Mouse (Mus musculus): ENCODE data around the gene Flrt3. TPM values are rescaled to one million over a fixed set of nuclear protein-coding genes. Genes with fewer than 3 reads are reported as not detected.

Gene Flrt3
- total and polyA plus RNA-seq, 3 experiments: under 0.01 to 0.23 TPM; not detected in 1

GRCm38 (mm10) chr2:140703377-140703776 is 32.1 kb upstream of the Flrt3 start:
- ATAC-seq (ENCODE audit: extremely low read depth, insufficient number of reproducible peaks, low FRiP score, poor library complexity, severe bottlenecking) (no peak), DNase-seq (ENCODE audit: low spot score) (no peak)
- Histone ChIP-seq H3K27me3 (ENCODE audit: insufficient read depth, low read length) (no peaks in the 10 kb centered on the region), H3K4me3 (ENCODE audit: low read depth, low read length) (no peak overlapping the region), H3K9me3 (replicated peaks) (no peaks in the 10 kb centered on the region), H3K36me3 (replicated peaks) (no peaks in the 10 kb centered on the region), H3K4me1 (ENCODE audit: insufficient read depth, low read depth, low read length) (no peaks in the 10 kb centered on the region)
- TF ChIP-seq GATA2 (IDR thresholded peaks at IDR 0.05; ENCODE audit: borderline replicate concordance, low read depth, low read length): no peak
- TF ChIP-seq CTCF (IDR thresholded peaks at IDR 0.05; ENCODE audit: low read depth, low read length): no peak
- TF ChIP-seq TAL1 (conservative IDR thresholded peaks at IDR 0.05; ENCODE audit: low read depth, low read length): no peak

- Histone ChIP-seq H3K36me3 (replicated peaks) (no peaks in the 10 kb centered on the region), H3K4me1 (ENCODE audit: insufficient read depth, low read depth, low read length) (no peaks in the 10 kb centered on the region), H3K4me3 (ENCODE audit: low read depth, low read length) (no peak overlapping the region), H3K27me3 (ENCODE audit: insufficient read depth, low read length) (no peaks in the 10 kb centered on the region), H3K9me3 (replicated peaks) (0 out of 2 replicates have a peak, but pooled peaks cover 2% of the 10 kb centered on the region)
- no peak for TF ChIP-seq TAL1 (conservative IDR thresholded peaks at IDR 0.05; ENCODE audit: low read depth, low read length)
- no peak for TF ChIP-seq POLR2AphosphoS5 (IDR thresholded peaks at IDR 0.05; ENCODE audit: insufficient replicate concordance, low read depth, low read length)
- no peak for TF ChIP-seq CTCF (IDR thresholded peaks at IDR 0.05; ENCODE audit: low read depth, low read length)
- no peak for TF ChIP-seq GATA2 (IDR thresholded peaks at IDR 0.05; ENCODE audit: borderline replicate concordance, low read depth, low read length)
- no peak for TF ChIP-seq GATA1 (IDR thresholded peaks at IDR 0.05; ENCODE audit: borderline replicate concordance, low read length)
- DNase-seq (ENCODE audit: low spot score): no peak
- no peak for ATAC-seq (ENCODE audit: extremely low read depth, insufficient number of reproducible peaks, low FRiP score, poor library complexity, severe bottlenecking)
Observed at GRCm38 (mm10) chr2:140698585-140698984, 27.3 kb upstream of the Flrt3 start.

GRCm38 (mm10) chr2:140693845-140694244 is 22.6 kb upstream of the Flrt3 start:
- Histone ChIP-seq H3K9me3 (replicated peaks) (0 out of 2 replicates have a peak, but pooled peaks cover 2% of the 10 kb centered on the region), H3K27me3 (ENCODE audit: insufficient read depth, low read length) (no peaks in the 10 kb centered on the region), H3K36me3 (replicated peaks) (no peaks in the 10 kb centered on the region), H3K4me3 (ENCODE audit: low read depth, low read length) (no peak overlapping the region), H3K4me1 (ENCODE audit: insufficient read depth, low read depth, low read length) (no peaks in the 10 kb centered on the region)
- no peak for ATAC-seq (ENCODE audit: extremely low read depth, insufficient number of reproducible peaks, low FRiP score, poor library complexity, severe bottlenecking)
- no peak for TF ChIP-seq TAL1 (conservative IDR thresholded peaks at IDR 0.05; ENCODE audit: low read depth, low read length)
- TF ChIP-seq GATA1 (IDR thresholded peaks at IDR 0.05; ENCODE audit: borderline replicate concordance, low read length): no peak
- no peak for TF ChIP-seq GATA2 (IDR thresholded peaks at IDR 0.05; ENCODE audit: borderline replicate concordance, low read depth, low read length)
- no peak for TF ChIP-seq POLR2AphosphoS5 (IDR thresholded peaks at IDR 0.05; ENCODE audit: insufficient replicate concordance, low read depth, low read length)
- TF ChIP-seq CTCF (IDR thresholded peaks at IDR 0.05; ENCODE audit: low read depth, low read length): no peak
- DNase-seq (ENCODE audit: low spot score): no peak

GRCm38 (mm10) chr2:140692461-140692860 is 21.2 kb upstream of the Flrt3 start:
- TF ChIP-seq CTCF (IDR thresholded peaks at IDR 0.05; ENCODE audit: low read depth, low read length): no peak
- no peak for TF ChIP-seq TAL1 (conservative IDR thresholded peaks at IDR 0.05; ENCODE audit: low read depth, low read length)
- TF ChIP-seq POLR2AphosphoS5 (IDR thresholded peaks at IDR 0.05; ENCODE audit: insufficient replicate concordance, low read depth, low read length): no peak
- TF ChIP-seq GATA2 (IDR thresholded peaks at IDR 0.05; ENCODE audit: borderline replicate concordance, low read depth, low read length): no peak
- TF ChIP-seq GATA1 (IDR thresholded peaks at IDR 0.05; ENCODE audit: borderline replicate concordance, low read length): no peak
- DNase-seq (ENCODE audit: low spot score) (no peak), ATAC-seq (ENCODE audit: extremely low read depth, insufficient number of reproducible peaks, low FRiP score, poor library complexity, severe bottlenecking) (no peak)
- no peak overlapping the region for H3K4me3 ChIP-seq (ENCODE audit: low read depth, low read length)
- 0 out of 2 replicates have a peak, but pooled peaks cover 2% of the 10 kb centered on the region for H3K9me3 ChIP-seq (replicated peaks)
- H3K36me3 ChIP-seq (replicated peaks): no peaks in the 10 kb centered on the region
- no peaks in the 10 kb centered on the region for H3K27me3 ChIP-seq (ENCODE audit: insufficient read depth, low read length)
- no peaks in the 10 kb centered on the region for H3K4me1 ChIP-seq (ENCODE audit: insufficient read depth, low read depth, low read length)

GRCm38 (mm10) chr2:140691403-140691802 is 20.1 kb upstream of the Flrt3 start:
- Histone ChIP-seq H3K9me3 (replicated peaks) (peaks cover 2% of the 10 kb centered on the region; the same call in 1 of the 2 replicates), H3K4me1 (ENCODE audit: insufficient read depth, low read depth, low read length) (no peaks in the 10 kb centered on the region), H3K27me3 (ENCODE audit: insufficient read depth, low read length) (no peaks in the 10 kb centered on the region), H3K4me3 (ENCODE audit: low read depth, low read length) (no peak overlapping the region), H3K36me3 (replicated peaks) (no peaks in the 10 kb centered on the region)
- ATAC-seq (ENCODE audit: extremely low read depth, insufficient number of reproducible peaks, low FRiP score, poor library complexity, severe bottlenecking) (no peak), DNase-seq (ENCODE audit: low spot score) (no peak)
- no peak for TF ChIP-seq POLR2AphosphoS5 (IDR thresholded peaks at IDR 0.05; ENCODE audit: insufficient replicate concordance, low read depth, low read length)

- no peaks in the 10 kb centered on the region for H3K27me3 ChIP-seq (ENCODE audit: insufficient read depth, low read length)
- H3K4me1 ChIP-seq (ENCODE audit: insufficient read depth, low read depth, low read length): no peaks in the 10 kb centered on the region
- no peaks in the 10 kb centered on the region for H3K36me3 ChIP-seq (replicated peaks)
- peaks cover 2% of the 10 kb centered on the region; the same call in 1 of the 2 replicates for H3K9me3 ChIP-seq (replicated peaks)
- no peak overlapping the region for H3K4me3 ChIP-seq (ENCODE audit: low read depth, low read length)
- TF ChIP-seq GATA1 (IDR thresholded peaks at IDR 0.05; ENCODE audit: borderline replicate concordance, low read length): no peak
- ATAC-seq (ENCODE audit: extremely low read depth, insufficient number of reproducible peaks, low FRiP score, poor library complexity, severe bottlenecking) (no peak), DNase-seq (ENCODE audit: low spot score) (no peak)
Observed at GRCm38 (mm10) chr2:140690906-140691305, 19.6 kb upstream of the Flrt3 start.

- ATAC-seq (ENCODE audit: extremely low read depth, insufficient number of reproducible peaks, low FRiP score, poor library complexity, severe bottlenecking) (no peak), DNase-seq (ENCODE audit: low spot score) (no peak)
- Histone ChIP-seq H3K36me3 (replicated peaks) (no peaks in the 10 kb centered on the region), H3K27me3 (ENCODE audit: insufficient read depth, low read length) (no peaks in the 10 kb centered on the region), H3K4me1 (ENCODE audit: insufficient read depth, low read depth, low read length) (no peaks in the 10 kb centered on the region), H3K9me3 (replicated peaks) (no peaks in the 10 kb centered on the region), H3K4me3 (ENCODE audit: low read depth, low read length) (no peak overlapping the region)
- TF ChIP-seq GATA1 (IDR thresholded peaks at IDR 0.05; ENCODE audit: borderline replicate concordance, low read length) (no peak), CTCF (IDR thresholded peaks at IDR 0.05; ENCODE audit: low read depth, low read length) (no peak), POLR2AphosphoS5 (IDR thresholded peaks at IDR 0.05; ENCODE audit: insufficient replicate concordance, low read depth, low read length) (no peak), TAL1 (conservative IDR thresholded peaks at IDR 0.05; ENCODE audit: low read depth, low read length) (no peak), GATA2 (IDR thresholded peaks at IDR 0.05; ENCODE audit: borderline replicate concordance, low read depth, low read length) (no peak)
Observed at GRCm38 (mm10) chr2:140676728-140677127, 5.5 kb upstream of the Flrt3 start.
